Mouse (Mus musculus) spleen, adult 18-20 months (tissue): ENCODE data around the gene Hdac4.

ENCODE experiments used
- DNase-seq, 2 experiments: peaks; one replicate each; pipeline ENCODE4 v3.0.0; 2022; ENCODE audit warnings: mixed read lengths in 2 of 2

Hdac4 gene

GRCm38 (mm10) chr1:92015938-92016672 lies 179.4 kb downstream of the Hdac4 start:
- DNase-seq: no peak

GRCm38 (mm10) chr1:92015252-92015651 lies 180.2 kb downstream of the Hdac4 start:
- no peak for DNase-seq

- no peak for DNase-seq
Observed at GRCm38 (mm10) chr1:92014496-92014895, 181.0 kb downstream of the Hdac4 start.

- DNase-seq: peak in 1 of 2 experiments; percentile 4
Observed at GRCm38 (mm10) chr1:92006666-92007065, 188.8 kb downstream of the Hdac4 start.

- DNase-seq: no peak
Observed at GRCm38 (mm10) chr1:92005617-92005940, 189.9 kb downstream of the Hdac4 start.

GRCm38 (mm10) chr1:92004906-92005616 lies 190.4 kb downstream of the Hdac4 start:
- DNase-seq: no peak

- DNase-seq: no peak
Observed at GRCm38 (mm10) chr1:92004122-92004521, 191.4 kb downstream of the Hdac4 start.

- no peak for DNase-seq
Observed at GRCm38 (mm10) chr1:92000226-92000625, 195.3 kb downstream of the Hdac4 start.

- no peak for DNase-seq
Observed at GRCm38 (mm10) chr1:91993658-91994165, 201.8 kb downstream of the Hdac4 start.

GRCm38 (mm10) chr1:91992652-91993051 lies 202.8 kb downstream of the Hdac4 start:
- no peak for DNase-seq

- no peak for DNase-seq
Observed at GRCm38 (mm10) chr1:91991597-91991996, 203.9 kb downstream of the Hdac4 start.

GRCm38 (mm10) chr1:91990852-91991251 lies 204.6 kb downstream of the Hdac4 start:
- no peak for DNase-seq

- no peak for DNase-seq
Observed at GRCm38 (mm10) chr1:91988866-91989265, 206.6 kb downstream of the Hdac4 start.

GRCm38 (mm10) chr1:91987431-91987830 lies 208.1 kb downstream of the Hdac4 start:
- no peak for DNase-seq

GRCm38 (mm10) chr1:91985783-91986182 lies 209.7 kb downstream of the Hdac4 start:
- DNase-seq: no peak

GRCm38 (mm10) chr1:91984507-91984906 lies 211.0 kb downstream of the Hdac4 start:
- DNase-seq: no peak

GRCm38 (mm10) chr1:91981381-91981780 lies 214.1 kb downstream of the Hdac4 start:
- DNase-seq: no peak

GRCm38 (mm10) chr1:91978443-91978842 lies 217.1 kb downstream of the Hdac4 start:
- no peak for DNase-seq

GRCm38 (mm10) chr1:91968710-91969379 lies 226.7 kb downstream of the Hdac4 start:
- peak in 1 of 2 experiments; percentile 26 for DNase-seq

GRCm38 (mm10) chr1:91967041-91967440 lies 228.5 kb downstream of the Hdac4 start:
- DNase-seq: no peak

- DNase-seq: no peak
Observed at GRCm38 (mm10) chr1:91964486-91965335, 230.8 kb downstream of the Hdac4 start.

- peak; percentile 32 to 68 for DNase-seq
Observed at GRCm38 (mm10) chr1:91962256-91962655, 233.2 kb downstream of the Hdac4 start.

GRCm38 (mm10) chr1:91961231-91961630 lies 234.3 kb downstream of the Hdac4 start:
- DNase-seq: no peak
